Mouse (Mus musculus) heart, embryonic 13.5 days (tissue): ENCODE measurements around the gene Tatdn3. TPM values are rescaled to one million over a fixed set of nuclear protein-coding genes. Genes with fewer than 3 reads are reported as not detected.

Source experiments
- ATAC-seq: fragments of 200-750 bp; cut with Nextera tagmentation; 2 replicates; pipeline ENCODE4 v1.8.0; 2017; ENCODE audit warnings: moderate TSS enrichment; ENCODE audit not compliant: insufficient number of reproducible peaks, low FRiP score, low TSS enrichment; ENCODE audit errors: extremely low read depth
- H3K27ac ChIP-seq: fragments of 300-500 bp; sonication (generic); replicated peaks from 2 replicates; pipeline ENCODE4 v1.5.1; 2015; ENCODE audit warnings: moderate library complexity, mild to moderate bottlenecking, inconsistent platforms
- H3K27me3 ChIP-seq: fragments of 300-500 bp; sonication (generic); replicated peaks from 2 replicates; pipeline ENCODE4 v1.6.1; 2015; ENCODE audit warnings: mild to moderate bottlenecking, inconsistent platforms
- H3K36me3 ChIP-seq: fragments of 300-500 bp; sonication (generic); 2 replicates; pipeline ENCODE4 v1.6.1; 2015; ENCODE audit warnings: mild to moderate bottlenecking, inconsistent platforms
- H3K4me1 ChIP-seq: fragments of 300-500 bp; sonication (generic); 2 replicates; pipeline ENCODE4 v1.6.1; 2015; ENCODE audit warnings: inconsistent platforms
- H3K4me2 ChIP-seq: fragments of 300-500 bp; sonication (generic); 2 replicates; pipeline ENCODE4 v1.6.1; 2015; ENCODE audit warnings: inconsistent platforms, mild to moderate bottlenecking, moderate library complexity
- H3K4me3 ChIP-seq: fragments of 300-500 bp; sonication (generic); 2 replicates; pipeline ENCODE4 v1.5.1; 2015; ENCODE audit warnings: moderate library complexity, mild to moderate bottlenecking, inconsistent platforms
- H3K9ac ChIP-seq: fragments of 300-500 bp; sonication (generic); 2 replicates; pipeline ENCODE4 v1.6.1; 2015; ENCODE audit warnings: inconsistent platforms, mild to moderate bottlenecking, moderate library complexity
- H3K9me3 ChIP-seq: fragments of 300-500 bp; sonication (generic); 2 replicates; pipeline ENCODE4 v1.6.1; 2016; ENCODE audit warnings: inconsistent platforms
- WGBS: fragments of 180-500 bp; shearing (Covaris S2); methylation state at CpG from one replicate; pipeline ENCODE4 v1.1.7; 2015; ENCODE audit warnings: mixed read lengths; 5-methylcytosine and 5-hydroxymethylcytosine counted together
- polyA plus RNA-seq: library from polyadenylated mRNA; unstranded; fragments of >200 nt; fragmentation: Nextera tagmentation; extraction: Ambion mirVana; gene quantifications from 2 replicates; pipeline ENCODE4 v1.2.1, GENCODE M21; 2015

Tatdn3 gene
- 15.8 and 17.5 TPM in 2 replicates for polyA plus RNA-seq

GRCm38 (mm10) chr1:191062781-191063485 lies at the start of gene Tatdn3, which contains the start of gene Nsl1:
TSS of gene Tatdn3 (minus strand) at chr1:191062932.
TSS of gene Nsl1 (plus strand) at chr1:191063012.
- H3K4me1 ChIP-seq = peaks cover 24% of the 10 kb centered on the region
- peak within 1 kb of the TSS; percentile 66 for H3K27ac ChIP-seq
- peak; percentile 82 for ATAC-seq
- WGBS = under 1% methylated on average over 56 of the region's 56 CpGs
- H3K9ac ChIP-seq = peak within 1 kb of the TSS; percentile 85
- H3K36me3 ChIP-seq = peaks cover 34% of the 10 kb centered on the region
- H3K4me3 ChIP-seq = peak within 1 kb of the TSS; percentile 78
- H3K4me2 ChIP-seq = peak within 1 kb of the TSS; percentile 71
- H3K27me3 ChIP-seq = no peaks in the 10 kb centered on the region
- H3K9me3 ChIP-seq = no peaks in the 10 kb centered on the region

GRCm38 (mm10) chr1:191111146-191111545 lies 48.4 kb upstream of the Tatdn3 start:
- Histone ChIP-seq H3K4me2 (0 out of 2 replicates have a peak overlapping the region, but pooled peaks have one; percentile 2), H3K27ac (peak overlapping the region; percentile 33; the same call in 1 of the 2 replicates), H3K27me3 (no peaks in the 10 kb centered on the region), H3K9me3 (no peaks in the 10 kb centered on the region), H3K4me1 (peaks cover 27% of the 10 kb centered on the region), H3K4me3 (no peak overlapping the region), H3K9ac (no peak overlapping the region), H3K36me3 (no peaks in the 10 kb centered on the region)
- WGBS = 38% methylated on average over 8 of the region's 8 CpGs
- no peak for ATAC-seq

GRCm38 (mm10) chr1:191109907-191110306 lies 47.2 kb upstream of the Tatdn3 start:
- no peaks in the 10 kb centered on the region for H3K27me3 ChIP-seq
- ATAC-seq = no peak
- H3K4me1 ChIP-seq = peaks cover 18% of the 10 kb centered on the region
- no peak overlapping the region for H3K9ac ChIP-seq
- H3K27ac ChIP-seq = no peak overlapping the region
- WGBS = 88% methylated on average over 9 of the region's 9 CpGs
- H3K9me3 ChIP-seq = no peaks in the 10 kb centered on the region
- no peak overlapping the region for H3K4me3 ChIP-seq
- no peaks in the 10 kb centered on the region for H3K36me3 ChIP-seq
- H3K4me2 ChIP-seq = no peak overlapping the region

- H3K36me3 ChIP-seq = no peaks in the 10 kb centered on the region
- no peak for ATAC-seq
- peaks cover 14% of the 10 kb centered on the region for H3K4me1 ChIP-seq
- 51% methylated on average over 10 of the region's 10 CpGs for WGBS
- H3K27me3 ChIP-seq = 0 out of 2 replicates have a peak, but pooled peaks cover 3% of the 10 kb centered on the region
- H3K9ac ChIP-seq = no peak overlapping the region
- no peak overlapping the region for H3K27ac ChIP-seq
- no peak overlapping the region for H3K4me2 ChIP-seq
- H3K4me3 ChIP-seq = no peak overlapping the region
- H3K9me3 ChIP-seq = no peaks in the 10 kb centered on the region
Observed at GRCm38 (mm10) chr1:191107306-191107705, 44.6 kb upstream of the Tatdn3 start.

- H3K4me2 ChIP-seq = no peak overlapping the region
- 73% methylated on average over 9 of the region's 9 CpGs for WGBS
- ATAC-seq = no peak
- H3K27ac ChIP-seq = no peak overlapping the region
- H3K27me3 ChIP-seq = 0 out of 2 replicates have a peak, but pooled peaks cover 6% of the 10 kb centered on the region
- no peaks in the 10 kb centered on the region for H3K4me1 ChIP-seq
- H3K9me3 ChIP-seq = no peaks in the 10 kb centered on the region
- H3K9ac ChIP-seq = no peak overlapping the region
- no peaks in the 10 kb centered on the region for H3K36me3 ChIP-seq
- no peak overlapping the region for H3K4me3 ChIP-seq
Observed at GRCm38 (mm10) chr1:191105246-191105645, 42.5 kb upstream of the Tatdn3 start.

GRCm38 (mm10) chr1:191102730-191103370 lies 40.1 kb upstream of the Tatdn3 start:
- WGBS = 76% methylated on average over 15 of the region's 15 CpGs
- Histone ChIP-seq H3K36me3 (no peaks in the 10 kb centered on the region), H3K4me2 (no peak overlapping the region), H3K4me1 (peaks cover 4% of the 10 kb centered on the region; the same call in 1 of the 2 replicates), H3K27me3 (peaks cover 27% of the 10 kb centered on the region), H3K4me3 (no peak overlapping the region), H3K9ac (no peak overlapping the region), H3K9me3 (no peaks in the 10 kb centered on the region), H3K27ac (no peak overlapping the region)
- ATAC-seq = no peak

GRCm38 (mm10) chr1:191099772-191100291 lies 37.1 kb upstream of the Tatdn3 start:
- 72% methylated on average over 5 of the region's 5 CpGs for WGBS
- no peak for ATAC-seq
- Histone ChIP-seq H3K4me3 (no peak overlapping the region), H3K36me3 (no peaks in the 10 kb centered on the region), H3K4me1 (peaks cover 12% of the 10 kb centered on the region), H3K27me3 (peaks cover 33% of the 10 kb centered on the region), H3K9me3 (no peaks in the 10 kb centered on the region), H3K27ac (no peak overlapping the region), H3K9ac (no peak overlapping the region), H3K4me2 (no peak overlapping the region)

- Histone ChIP-seq H3K36me3 (no peaks in the 10 kb centered on the region), H3K4me1 (peaks cover 12% of the 10 kb centered on the region), H3K27me3 (peaks cover 30% of the 10 kb centered on the region), H3K4me3 (peak overlapping the region; percentile 71; the same call in 1 of the 2 replicates), H3K27ac (no peak overlapping the region), H3K4me2 (peak overlapping the region; percentile 99), H3K9me3 (no peaks in the 10 kb centered on the region), H3K9ac (no peak overlapping the region)
- WGBS = 41% methylated on average over 5 of the region's 5 CpGs
- no peak for ATAC-seq
Observed at GRCm38 (mm10) chr1:191099114-191099513, 36.4 kb upstream of the Tatdn3 start.

- H3K27me3 ChIP-seq = peaks cover 30% of the 10 kb centered on the region
- no peaks in the 10 kb centered on the region for H3K36me3 ChIP-seq
- peak within 1 kb of the TSS; percentile 71 for H3K4me3 ChIP-seq
- ATAC-seq = peak; percentile 33
- peak within 1 kb of the TSS; percentile 79 for H3K9ac ChIP-seq
- H3K4me1 ChIP-seq = peaks cover 14% of the 10 kb centered on the region
- peak within 1 kb of the TSS; percentile 99 for H3K4me2 ChIP-seq
- no peak within 1 kb of the TSS for H3K27ac ChIP-seq
- no peaks in the 10 kb centered on the region for H3K9me3 ChIP-seq
- under 1% methylated on average over 69 of the region's 95 CpGs for WGBS
Observed at GRCm38 (mm10) chr1:191097802-191098747, 35.3 kb upstream of the Tatdn3 start, which contains the start of gene Batf3. TSS of gene Batf3 (plus strand) at chr1:191097847.

- Histone ChIP-seq H3K9ac (peak overlapping the region; percentile 79), H3K27me3 (peaks cover 30% of the 10 kb centered on the region), H3K36me3 (no peaks in the 10 kb centered on the region), H3K9me3 (no peaks in the 10 kb centered on the region), H3K4me1 (peaks cover 24% of the 10 kb centered on the region), H3K27ac (no peak overlapping the region), H3K4me3 (peak overlapping the region; percentile 71), H3K4me2 (peak overlapping the region; percentile 99)
- 39% methylated on average over 14 of the region's 14 CpGs for WGBS
- ATAC-seq = no peak
Observed at GRCm38 (mm10) chr1:191096871-191097681, 34.3 kb upstream of the Tatdn3 start.
